ENCODE assay signal across 15 mouse cellular contexts in the genomic region with DNA sequence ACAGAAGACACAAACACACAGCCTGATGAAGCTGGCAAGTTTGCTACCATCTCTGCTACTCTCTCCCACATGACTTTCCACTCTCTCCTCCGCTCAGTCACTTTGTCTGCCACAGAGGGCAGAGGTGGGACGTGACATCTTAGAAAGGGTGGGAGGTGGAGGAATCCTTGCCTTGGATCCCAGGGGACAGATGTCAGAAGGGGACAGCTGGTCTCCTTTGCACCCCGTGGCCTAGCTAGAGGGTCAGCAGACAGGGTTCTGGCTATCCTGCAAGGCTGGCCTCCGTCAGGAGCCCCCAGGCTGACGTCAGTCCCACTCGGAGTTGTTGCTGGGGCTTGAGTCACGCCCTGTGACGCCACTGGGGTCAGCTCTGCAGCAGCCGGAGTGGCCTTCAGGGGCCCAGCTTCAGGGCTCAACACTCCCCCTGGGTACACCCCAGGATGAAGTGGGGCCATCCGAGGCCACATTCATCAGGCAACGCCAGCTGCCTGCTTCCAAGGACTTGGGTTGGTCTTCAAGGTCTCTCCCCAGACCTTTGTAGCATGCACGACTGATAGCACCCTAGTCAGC. TPM values are rescaled to one million over a fixed set of nuclear protein-coding genes. Genes with fewer than 3 reads are reported as not detected.
DNase-seq lines count a peak whose midpoint lies in the region; ATAC-seq and TF ChIP-seq lines count a peak whose summit lies in the region.
"Had no signal": no experiment of that assay in that cellular context is flagged by ENCODE, and none has a peak within 500 bp of the region (broad histone marks: within the 10 kb centered on the region; RNA-seq: fewer than 3 reads in every experiment).

No protein-coding gene starts in this region.

- TF ChIP-seq POLR2A in testis, adult 2 months (IDR thresholded peaks at IDR 0.05; ENCODE audit: control insufficient read depth, low read depth, low read length) = no peak

- H3K9me3 ChIP-seq in heart, embryonic 10.5 days = no peaks in the 10 kb centered on the region
- H3K9me3 ChIP-seq in midbrain, embryonic 10.5 days (replicated peaks) = no peaks in the 10 kb centered on the region
- H3K9me3 ChIP-seq in midbrain, embryonic 13.5 days = no peaks in the 10 kb centered on the region
- H3K9me3 ChIP-seq in liver, embryonic 12.5 days (replicated peaks) = no peaks in the 10 kb centered on the region
- H3K9me3 ChIP-seq: liver, embryonic 15.5 days; neural tube, embryonic 12.5 days had no signal

- no peak overlapping the region for H3K4me2 ChIP-seq in midbrain, embryonic 13.5 days (replicated peaks)
- no peak overlapping the region for H3K4me2 ChIP-seq in liver, embryonic 12.5 days
- H3K4me2 ChIP-seq: liver, embryonic 15.5 days; neural tube, embryonic 12.5 days had no signal

- 53% methylated on average over 12 of the region's 12 CpGs for WGBS in heart, embryonic 10.5 days
- WGBS in midbrain, embryonic 10.5 days = 77% methylated on average over 12 of the region's 12 CpGs
- WGBS in midbrain, embryonic 13.5 days = 68% methylated on average over 12 of the region's 12 CpGs
- WGBS in liver, embryonic 12.5 days (ENCODE audit: insufficient replicate concordance) = 57% methylated on average over 12 of the region's 12 CpGs

- no peaks in the 10 kb centered on the region for H3K27me3 ChIP-seq in heart, embryonic 10.5 days (ENCODE audit: insufficient read depth, poor library complexity, severe bottlenecking)
- no peaks in the 10 kb centered on the region for H3K27me3 ChIP-seq in midbrain, embryonic 10.5 days (ENCODE audit: low read depth, poor library complexity, severe bottlenecking)
- H3K27me3 ChIP-seq in midbrain, embryonic 13.5 days = no peaks in the 10 kb centered on the region
- no peaks in the 10 kb centered on the region for H3K27me3 ChIP-seq in testis, adult 2 months (ENCODE audit: control insufficient read depth, insufficient read depth, low read length)
- H3K27me3 ChIP-seq in liver, embryonic 12.5 days (replicated peaks) = no peaks in the 10 kb centered on the region
- H3K27me3 ChIP-seq: liver, embryonic 15.5 days; neural tube, embryonic 12.5 days had no signal

- no peak for TF ChIP-seq CTCF in testis, adult 2 months (IDR thresholded peaks at IDR 0.05; ENCODE audit: control insufficient read depth, insufficient read depth, insufficient replicate concordance, low read depth, low read length)

- peaks cover 27% of the 10 kb centered on the region for H3K4me1 ChIP-seq in heart, embryonic 10.5 days
- H3K4me1 ChIP-seq in midbrain, embryonic 10.5 days = peaks cover 37% of the 10 kb centered on the region
- H3K4me1 ChIP-seq in midbrain, embryonic 13.5 days (replicated peaks) = peaks cover 9% of the 10 kb centered on the region
- peaks cover 5% of the 10 kb centered on the region for H3K4me1 ChIP-seq in testis, adult 2 months (ENCODE audit: control insufficient read depth, insufficient read depth, low read length)
- H3K4me1 ChIP-seq in liver, embryonic 12.5 days = peaks cover 11% of the 10 kb centered on the region; the same call in 1 of the 2 replicates

- H3K27ac ChIP-seq in heart, embryonic 10.5 days = peak overlapping the region; percentile 39
- H3K27ac ChIP-seq in midbrain, embryonic 10.5 days (replicated peaks) = peak overlapping the region; percentile 42
- H3K27ac ChIP-seq in midbrain, embryonic 13.5 days = no peak overlapping the region
- peak overlapping the region; percentile 15; the same call in 1 of the 2 replicates for H3K27ac ChIP-seq in testis, adult 2 months (ENCODE audit: control insufficient read depth, insufficient read depth, low read depth, low read length)
- no peak overlapping the region for H3K27ac ChIP-seq in liver, embryonic 12.5 days
- H3K27ac ChIP-seq: liver, embryonic 15.5 days; neural tube, embryonic 12.5 days had no signal

- no peak overlapping the region for H3K9ac ChIP-seq in midbrain, embryonic 13.5 days (replicated peaks)
- no peak overlapping the region for H3K9ac ChIP-seq in liver, embryonic 12.5 days
- H3K9ac ChIP-seq: liver, embryonic 15.5 days had no signal

- H3K4me3 ChIP-seq in heart, embryonic 10.5 days = no peak overlapping the region
- H3K4me3 ChIP-seq in midbrain, embryonic 10.5 days = no peak overlapping the region
- H3K4me3 ChIP-seq in midbrain, embryonic 13.5 days (replicated peaks) = no peak overlapping the region
- H3K4me3 ChIP-seq in testis, adult 2 months (ENCODE audit: control insufficient read depth, low read depth, low read length) = no peak overlapping the region
- no peak overlapping the region for H3K4me3 ChIP-seq in liver, embryonic 12.5 days
- H3K4me3 ChIP-seq: liver, embryonic 15.5 days; neural tube, embryonic 12.5 days had no signal

- DNase-seq in heart, embryonic 10.5 days (ENCODE audit: low spot score) = no peak
- DNase-seq in heart, adult 9 months (ENCODE audit: low spot score in 2 of 2) = no peak
- no peak for DNase-seq in midbrain, embryonic 10.5 days (ENCODE audit: low spot score)
- peak; percentile 92 to 93 for DNase-seq in adrenal gland, postnatal 36 days
- no peak for DNase-seq in retina, postnatal 1 day
- DNase-seq: kidney, adult 18-20 months; thymus, postnatal 4 days had no signal

- no peak for ATAC-seq in midbrain, embryonic 13.5 days
- ATAC-seq in liver, embryonic 12.5 days = no peak

- no peaks in the 10 kb centered on the region; the same call in 1 of the 2 replicates for H3K36me3 ChIP-seq in heart, embryonic 10.5 days
- no peaks in the 10 kb centered on the region for H3K36me3 ChIP-seq in midbrain, embryonic 10.5 days
- H3K36me3 ChIP-seq in midbrain, embryonic 13.5 days = no peaks in the 10 kb centered on the region
- H3K36me3 ChIP-seq in testis, adult 2 months (ENCODE audit: control insufficient read depth, insufficient read depth, low read length) = no peaks in the 10 kb centered on the region
- no peaks in the 10 kb centered on the region for H3K36me3 ChIP-seq in liver, embryonic 12.5 days
- H3K36me3 ChIP-seq: liver, embryonic 15.5 days; neural tube, embryonic 12.5 days had no signal

RNA-seq across cellular contexts. Expression of a gene that starts 4.6 kb away (rescaled TPM):
- 59.5 and 77.0 TPM in 2 replicates for polyA plus RNA-seq in heart, embryonic 10.5 days (2016; fragmentation: Nextera tagmentation; extraction: Ambion mirVana)
- 80.8 TPM in 2 replicates for polyA plus RNA-seq in midbrain, embryonic 10.5 days (2016; fragmentation: Nextera tagmentation; extraction: Ambion mirVana)
- 79.1 and 82.8 TPM in 2 replicates for polyA plus RNA-seq in midbrain, embryonic 13.5 days (2015; fragmentation: Nextera tagmentation; extraction: Ambion mirVana)
- 10 to 100 TPM; 53.6 to 90.1 TPM for total RNA-seq in adrenal gland, postnatal 36 days (2021)
- polyA plus RNA-seq in testis, adult 2 months (2012; rRNA removed) = 16.4 and 17.5 TPM in 2 replicates
- polyA plus RNA-seq in liver, embryonic 12.5 days (2016; fragmentation: Nextera tagmentation; extraction: Ambion mirVana) = 31.5 and 31.7 TPM in 2 replicates

RNA-seq across cellular contexts. Expression of a gene that starts 13.5 kb away (rescaled TPM):
- polyA plus RNA-seq in heart, embryonic 10.5 days (2016; fragmentation: Nextera tagmentation; extraction: Ambion mirVana) = 0.49 and 1.8 TPM in 2 replicates
- polyA plus RNA-seq in midbrain, embryonic 10.5 days (2016; fragmentation: Nextera tagmentation; extraction: Ambion mirVana) = 0.06 and 0.22 TPM in 2 replicates
- 0.26 and 0.46 TPM in 2 replicates for polyA plus RNA-seq in midbrain, embryonic 13.5 days (2015; fragmentation: Nextera tagmentation; extraction: Ambion mirVana)
- total RNA-seq in adrenal gland, postnatal 36 days (2021) = under 1 TPM; 0.36 to 0.40 TPM
- polyA plus RNA-seq in testis, adult 2 months (2012; rRNA removed) = 8.5 and 10.4 TPM in 2 replicates
- 0.17 and 0.19 TPM in 2 replicates for polyA plus RNA-seq in liver, embryonic 12.5 days (2016; fragmentation: Nextera tagmentation; extraction: Ambion mirVana)
- total RNA-seq: common myeloid progenitor, adult 5-6 weeks; gastrocnemius, adult 8-10 months; megakaryocyte, adult 5-6 weeks had no signal

RNA-seq across cellular contexts. Expression of a gene that starts 25.4 kb away (rescaled TPM):
- 8.0 and 13.0 TPM in 2 replicates for polyA plus RNA-seq in heart, embryonic 10.5 days (2016; fragmentation: Nextera tagmentation; extraction: Ambion mirVana)
- polyA plus RNA-seq in midbrain, embryonic 10.5 days (2016; fragmentation: Nextera tagmentation; extraction: Ambion mirVana) = 2.8 and 2.9 TPM in 2 replicates
- 2.8 and 3.1 TPM in 2 replicates for polyA plus RNA-seq in midbrain, embryonic 13.5 days (2015; fragmentation: Nextera tagmentation; extraction: Ambion mirVana)
- total RNA-seq in adrenal gland, postnatal 36 days (2021) = 1,000 to 10,000 TPM in 1 of 2 experiments, 100 to 1,000 TPM in 1; 924 to 1,160 TPM
- polyA plus RNA-seq in testis, adult 2 months (2012; rRNA removed) = 51.4 TPM in 2 replicates
- 0.83 and 1.0 TPM in 2 replicates for polyA plus RNA-seq in liver, embryonic 12.5 days (2016; fragmentation: Nextera tagmentation; extraction: Ambion mirVana)

RNA-seq across cellular contexts. Expression of a gene that starts 55.5 kb away (rescaled TPM):
- 3.4 and 5.0 TPM in 2 replicates for polyA plus RNA-seq in heart, embryonic 10.5 days (2016; fragmentation: Nextera tagmentation; extraction: Ambion mirVana)
- polyA plus RNA-seq in midbrain, embryonic 10.5 days (2016; fragmentation: Nextera tagmentation; extraction: Ambion mirVana) = 3.2 and 4.2 TPM in 2 replicates
- polyA plus RNA-seq in midbrain, embryonic 13.5 days (2015; fragmentation: Nextera tagmentation; extraction: Ambion mirVana) = 1.7 and 2.4 TPM in 2 replicates
- total RNA-seq in adrenal gland, postnatal 36 days (2021) = 10 to 100 TPM; 18.7 to 60.1 TPM
- 1.8 and 1.9 TPM in 2 replicates for polyA plus RNA-seq in testis, adult 2 months (2012; rRNA removed)
- polyA plus RNA-seq in liver, embryonic 12.5 days (2016; fragmentation: Nextera tagmentation; extraction: Ambion mirVana) = 0.81 and 1.3 TPM in 2 replicates

Comparison
In these comparisons a context has a peak if more than half of its experiments do, and no peak if none do; other contexts are left out.
1. H3K27ac ChIP-seq: peak in heart, embryonic 10.5 days (single experiment), midbrain, embryonic 10.5 days (single experiment) and testis, adult 2 months (single experiment); none in midbrain, embryonic 13.5 days (single experiment) and liver, embryonic 12.5 days (single experiment).
2. DNase-seq: peak in adrenal gland, postnatal 36 days (2 of 2); none in heart, embryonic 10.5 days (single experiment), heart, adult 9 months (0 of 2), midbrain, embryonic 10.5 days (single experiment) and retina, postnatal 1 day (single experiment).